ENCODE assay signal across 23 mouse cellular contexts in genomic region chr3:96846985-96847384, GRCm38 (mm10). TPM values are rescaled to one million over a fixed set of nuclear protein-coding genes. Genes with fewer than 3 reads are reported as not detected.
DNase-seq lines count a peak whose midpoint lies in the region; ATAC-seq lines count a peak whose summit lies in the region.
"Had no signal": no experiment of that assay in that cellular context is flagged by ENCODE, and none has a peak within 500 bp of the region (broad histone marks: within the 10 kb centered on the region; RNA-seq: fewer than 3 reads in every experiment).

No protein-coding gene starts in this region.

- ATAC-seq in heart, embryonic 11.5 days (replicated peaks; ENCODE audit: insufficient number of reproducible peaks, low FRiP score, low TSS enrichment) = no peak
- ATAC-seq: forebrain, embryonic 14.5 days had no signal

- WGBS in heart, embryonic 11.5 days (ENCODE audit: insufficient replicate concordance) = 77% methylated on average over 12 of the region's 12 CpGs
- WGBS in limb, embryonic 10.5 days = 89% methylated on average over 12 of the region's 12 CpGs

- H3K36me3 ChIP-seq in heart, embryonic 11.5 days (ENCODE audit: control insufficient read depth, insufficient read depth, low read length) = no peaks in the 10 kb centered on the region
- no peaks in the 10 kb centered on the region for H3K36me3 ChIP-seq in limb, embryonic 10.5 days
- H3K36me3 ChIP-seq: heart, embryonic 15.5 days; hindbrain, embryonic 10.5 days; midbrain, embryonic 10.5 days; neural tube, embryonic 15.5 days had no signal

- H3K4me2 ChIP-seq in heart, embryonic 11.5 days = no peak overlapping the region
- H3K4me2 ChIP-seq: heart, embryonic 15.5 days; neural tube, embryonic 15.5 days had no signal

- peaks cover 6% of the 10 kb centered on the region; the same call in 1 of the 2 replicates for H3K4me1 ChIP-seq in heart, embryonic 11.5 days (ENCODE audit: control insufficient read depth, insufficient read depth, low read length)
- H3K4me1 ChIP-seq in limb, embryonic 10.5 days = peaks cover 17% of the 10 kb centered on the region
- H3K4me1 ChIP-seq: heart, embryonic 15.5 days; neural tube, embryonic 15.5 days had no signal

- H3K9me3 ChIP-seq in heart, embryonic 11.5 days (replicated peaks; ENCODE audit: control insufficient read depth, low read length) = no peaks in the 10 kb centered on the region
- H3K9me3 ChIP-seq in limb, embryonic 10.5 days (replicated peaks) = no peaks in the 10 kb centered on the region
- H3K9me3 ChIP-seq: heart, embryonic 15.5 days; hindbrain, embryonic 10.5 days; midbrain, embryonic 10.5 days; neural tube, embryonic 15.5 days had no signal

- peak; percentile 85 for DNase-seq in heart, adult 11 months
- peak; percentile 31 for DNase-seq in testis, postnatal 10 days (ENCODE audit: low spot score)
- no peak for DNase-seq in testis, postnatal 14 days (ENCODE audit: low spot score)
- no peak for DNase-seq in limb, embryonic 10.5 days (ENCODE audit: low spot score)
- DNase-seq in thymus, postnatal 4 days = peak; percentile 42
- DNase-seq in layer of hippocampus, postnatal 36 days = no peak
- DNase-seq in ovary, postnatal 10 days (ENCODE audit: low spot score) = no peak
- DNase-seq: cerebellum, postnatal 25 days; kidney, postnatal 10 days; layer of hippocampus, adult 9-11 months; liver; lung, adult 2 months; lung, postnatal 36 days; right cerebral cortex, postnatal 4 days had no signal

- no peak overlapping the region for H3K9ac ChIP-seq in heart, embryonic 11.5 days (ENCODE audit: low read depth, low read length)
- H3K9ac ChIP-seq: heart, embryonic 15.5 days; neural tube, embryonic 15.5 days had no signal

- no peak overlapping the region for H3K4me3 ChIP-seq in heart, embryonic 11.5 days (ENCODE audit: low read depth, low read length)
- no peak overlapping the region for H3K4me3 ChIP-seq in limb, embryonic 10.5 days
- H3K4me3 ChIP-seq: heart, embryonic 15.5 days; hindbrain, embryonic 10.5 days; midbrain, embryonic 10.5 days; neural tube, embryonic 15.5 days had no signal

- H3K27ac ChIP-seq in heart, embryonic 11.5 days (ENCODE audit: low read depth, low read length) = no peak overlapping the region
- 0 out of 2 replicates have a peak overlapping the region, but pooled peaks have one; percentile 7 for H3K27ac ChIP-seq in limb, embryonic 10.5 days
- H3K27ac ChIP-seq: heart, embryonic 15.5 days; hindbrain, embryonic 10.5 days; midbrain, embryonic 10.5 days; neural tube, embryonic 15.5 days had no signal

- no peaks in the 10 kb centered on the region for H3K27me3 ChIP-seq in heart, embryonic 11.5 days (ENCODE audit: control insufficient read depth, insufficient read depth, low read length)
- H3K27me3 ChIP-seq in limb, embryonic 10.5 days (ENCODE audit: low read depth, poor library complexity, severe bottlenecking) = no peaks in the 10 kb centered on the region
- H3K27me3 ChIP-seq: heart, embryonic 15.5 days; neural tube, embryonic 15.5 days had no signal

RNA-seq across cellular contexts. Expression of gene Cd160, which starts 17.8 kb away (rescaled TPM):
- polyA plus RNA-seq in heart, embryonic 11.5 days (2014; fragmentation: Nextera tagmentation; extraction: Ambion mirVana) = 0.14 TPM in 1 of 2 replicates, not detected in the other
- 0.13 TPM in 1 of 2 replicates, not detected in the other for polyA plus RNA-seq in limb, embryonic 10.5 days (2016; fragmentation: Nextera tagmentation; extraction: Ambion mirVana)
- total RNA-seq in layer of hippocampus, postnatal 36 days (2021) = not detected
- total RNA-seq: left cerebral cortex, postnatal 14 days had no signal
- polyA plus RNA-seq: testis, adult 2 months had no signal

RNA-seq across cellular contexts. Expression of gene Pdzk1, which starts 17.9 kb away (rescaled TPM):
- 0.10 TPM in 1 of 2 replicates, not detected in the other for polyA plus RNA-seq in heart, embryonic 11.5 days (2014; fragmentation: Nextera tagmentation; extraction: Ambion mirVana)
- polyA plus RNA-seq in limb, embryonic 10.5 days (2016; fragmentation: Nextera tagmentation; extraction: Ambion mirVana) = not detected in 2 replicates
- under 1 TPM in 1 of 2 experiments, not detected in 1; 0.15 TPM for total RNA-seq in layer of hippocampus, postnatal 36 days (2021)
- total RNA-seq: granulocyte monocyte progenitor cell, adult 5-6 weeks; left cerebral cortex, postnatal 14 days had no signal
- polyA plus RNA-seq: forebrain, embryonic 14.5 days; heart, embryonic 15.5 days had no signal

RNA-seq across cellular contexts. Expression of gene Gja5, which starts 57.5 kb away (rescaled TPM):
- polyA plus RNA-seq in heart, embryonic 11.5 days (2014; fragmentation: Nextera tagmentation; extraction: Ambion mirVana) = 34.7 and 65.9 TPM in 2 replicates
- 11.3 and 14.0 TPM in 2 replicates for polyA plus RNA-seq in limb, embryonic 10.5 days (2016; fragmentation: Nextera tagmentation; extraction: Ambion mirVana)
- under 1 TPM; 0.71 to 0.75 TPM for total RNA-seq in layer of hippocampus, postnatal 36 days (2021)

RNA-seq across cellular contexts. Expression of gene Gpr89, which starts 58.2 kb away (rescaled TPM):
- 33.1 and 35.9 TPM in 2 replicates for polyA plus RNA-seq in heart, embryonic 11.5 days (2014; fragmentation: Nextera tagmentation; extraction: Ambion mirVana)
- polyA plus RNA-seq in limb, embryonic 10.5 days (2016; fragmentation: Nextera tagmentation; extraction: Ambion mirVana) = 35.9 and 36.5 TPM in 2 replicates
- 10 to 100 TPM; 41.5 to 42.6 TPM for total RNA-seq in layer of hippocampus, postnatal 36 days (2021)

Comparison
In these comparisons a context has a peak if more than half of its experiments do, and no peak if none do; other contexts are left out.
1. DNase-seq: peak in heart, adult 11 months (single experiment), testis, postnatal 10 days (single experiment) and thymus, postnatal 4 days (single experiment); none in testis, postnatal 14 days (single experiment), limb, embryonic 10.5 days (single experiment), layer of hippocampus, postnatal 36 days (0 of 2) and ovary, postnatal 10 days (single experiment).